Mouse (Mus musculus) mouse embryonic stem cell (cell line): ENCODE data around the gene Usp15.

ENCODE experiments used
- in situ Hi-C, 2 experiments: fragments of 300-500 bp; cut with MboI; formaldehyde crosslinking; loops; 1 replicate in 1 of 2; 3 replicates in 1 of 2; pipeline ENCODE4 v1.14.3; 2019 to 2020; ENCODE audit warnings: low sequenced_read_pairs in 2 of 2, low pct_unique_long_range_greater_than_20kb in 1 of 2, mixed read lengths in 1 of 2; ENCODE audit not compliant: unreplicated experiment in 1 of 2

The Usp15 gene

DNA sequence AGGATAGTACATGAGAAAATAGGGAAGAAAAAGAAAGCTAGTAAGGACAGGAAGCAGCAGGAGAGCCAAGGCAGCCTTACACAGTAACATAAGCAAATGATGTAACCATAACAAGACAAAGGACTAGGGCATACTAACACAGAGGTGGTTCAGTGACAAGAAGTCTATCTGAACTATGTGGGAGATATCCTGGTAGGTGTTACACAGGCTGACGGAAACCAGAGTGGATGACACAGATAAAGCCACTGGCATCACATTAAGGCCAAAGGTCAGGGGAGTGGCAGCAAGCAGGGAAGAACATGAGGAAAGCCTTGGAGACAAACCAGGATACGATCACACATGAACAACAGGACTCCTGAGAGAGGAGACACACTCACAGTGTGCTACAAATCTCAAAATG, 124.8 kb downstream of the Usp15 start:
- in situ Hi-C loops = no loop called here

- in situ Hi-C loops = no loop called here
Measured at GRCm38 (mm10) chr10:123063021-123063420, 133.8 kb downstream of the Usp15 start.

- in situ Hi-C loops = no loop called here
Measured at GRCm38 (mm10) chr10:123060831-123061230, 136.0 kb downstream of the Usp15 start.

- in situ Hi-C loops = no loop called here
Measured at GRCm38 (mm10) chr10:123057082-123057481, 139.7 kb downstream of the Usp15 start.

DNA sequence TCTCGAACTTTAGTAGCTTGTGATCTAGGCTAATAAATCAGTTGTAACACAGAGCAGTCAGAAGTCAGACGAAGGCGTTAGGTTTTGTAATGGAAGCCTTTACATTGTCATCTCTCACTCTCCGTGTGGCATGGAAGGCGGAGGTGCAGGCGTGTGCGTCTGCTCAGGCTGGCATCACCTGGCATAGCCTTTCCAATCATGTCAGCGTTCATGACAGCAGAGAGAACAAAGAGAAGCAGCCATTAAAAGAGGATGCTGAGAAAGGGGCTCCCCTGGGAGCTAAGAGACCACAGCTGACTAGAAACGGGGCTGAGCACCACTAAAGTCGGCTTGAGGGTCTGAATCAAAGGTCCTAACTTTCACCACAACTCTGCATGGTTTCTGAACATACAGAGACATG, 140.3 kb downstream of the Usp15 start:
- in situ Hi-C loops = no loop called here

DNA sequence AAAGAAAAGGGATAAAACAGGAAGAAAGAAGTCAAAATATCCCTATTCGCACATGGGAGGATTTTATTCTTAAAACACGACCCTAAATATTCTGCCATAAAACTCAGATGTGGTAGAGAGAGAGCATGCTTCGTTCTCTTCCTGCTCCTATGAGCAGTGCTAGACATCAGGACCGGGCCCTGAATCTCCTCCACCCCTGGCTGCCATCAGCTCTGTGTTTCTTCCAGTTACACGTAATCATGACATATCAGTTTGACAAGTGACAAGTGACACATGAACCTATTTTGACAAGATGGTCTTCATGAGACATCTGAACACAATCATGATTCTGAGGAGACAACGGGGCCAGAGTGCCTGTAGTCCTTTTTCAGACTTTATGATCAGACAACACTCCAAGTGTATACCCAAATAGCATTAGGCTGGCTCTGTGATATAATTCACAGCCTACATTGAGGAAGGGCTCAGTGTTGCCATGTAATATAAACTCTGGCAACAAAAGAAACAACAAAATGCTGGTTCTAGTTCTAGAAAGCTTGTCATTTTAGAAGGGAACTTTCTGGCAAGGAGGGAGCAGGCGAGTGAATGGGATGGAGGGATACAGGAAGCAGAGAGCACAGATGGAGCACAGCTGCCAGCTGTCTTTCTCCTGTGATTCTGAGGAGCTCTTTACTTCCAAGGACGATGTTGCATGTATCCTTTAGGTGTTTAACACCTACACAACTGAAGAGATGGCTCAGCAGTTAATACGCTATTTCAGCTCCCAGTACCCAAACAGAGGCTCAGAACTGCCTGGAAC, 141.4 kb downstream of the Usp15 start:
- in situ Hi-C loops = no loop called here
